Mouse (Mus musculus) embryonic facial prominence, embryonic 12.5 days (tissue): Measurements from ENCODE around the gene Tbx19. TPM values are rescaled to one million over a fixed set of nuclear protein-coding genes. Genes with fewer than 3 reads are reported as not detected.
A peak's percentile ranks its signal among the peaks of the same experiment; 100 is the strongest.

ENCODE experiments used
- ATAC-seq: fragments of 200-750 bp; cut with Nextera tagmentation; 2 replicates; pipeline ENCODE4 v1.8.0; 2017; ENCODE audit not compliant: insufficient number of reproducible peaks, insufficient read depth, low FRiP score, low TSS enrichment
- H3K27ac ChIP-seq: fragments of 300-500 bp; sonication (generic); 2 replicates; pipeline ENCODE4 v1.5.1; 2016; ENCODE audit warnings: mild to moderate bottlenecking
- H3K27me3 ChIP-seq: fragments of 300-500 bp; sonication (generic); 2 replicates; pipeline ENCODE4 v1.6.1; 2016; ENCODE audit warnings: mild to moderate bottlenecking, moderate library complexity
- H3K36me3 ChIP-seq: fragments of 300-500 bp; sonication (generic); 2 replicates; pipeline ENCODE4 v1.6.1; 2016; ENCODE audit warnings: mild to moderate bottlenecking
- H3K4me1 ChIP-seq: fragments of 300-500 bp; sonication (generic); 2 replicates; pipeline ENCODE4 v1.6.1; 2016
- H3K4me2 ChIP-seq: fragments of 300-500 bp; sonication (generic); replicated peaks from 2 replicates; pipeline ENCODE4 v1.6.1; 2016; ENCODE audit warnings: mild to moderate bottlenecking, moderate library complexity
- H3K4me3 ChIP-seq: fragments of 300-500 bp; sonication (generic); 2 replicates; pipeline ENCODE4 v1.5.1; 2016; ENCODE audit warnings: mild to moderate bottlenecking
- H3K9ac ChIP-seq: fragments of 300-500 bp; sonication (generic); 2 replicates; pipeline ENCODE4 v1.6.1; 2016; ENCODE audit warnings: mild to moderate bottlenecking, moderate library complexity
- H3K9me3 ChIP-seq: fragments of 300-500 bp; sonication (generic); 2 replicates; pipeline ENCODE4 v1.6.1; 2016; ENCODE audit warnings: mild to moderate bottlenecking, moderate library complexity
- WGBS: fragments of 180-500 bp; shearing (Covaris S2); methylation state at CpG from one replicate; pipeline ENCODE4 v1.1.7; 2016; 5-methylcytosine and 5-hydroxymethylcytosine counted together
- polyA plus RNA-seq: library from polyadenylated mRNA; unstranded; fragments of >200 nt; fragmentation: Nextera tagmentation; extraction: Ambion mirVana; gene quantifications from 2 replicates; pipeline ENCODE4 v1.2.1, GENCODE M21; 2016

Tbx19 gene
- polyA plus RNA-seq, 1 experiment from 2014 or later = not detected

DNA sequence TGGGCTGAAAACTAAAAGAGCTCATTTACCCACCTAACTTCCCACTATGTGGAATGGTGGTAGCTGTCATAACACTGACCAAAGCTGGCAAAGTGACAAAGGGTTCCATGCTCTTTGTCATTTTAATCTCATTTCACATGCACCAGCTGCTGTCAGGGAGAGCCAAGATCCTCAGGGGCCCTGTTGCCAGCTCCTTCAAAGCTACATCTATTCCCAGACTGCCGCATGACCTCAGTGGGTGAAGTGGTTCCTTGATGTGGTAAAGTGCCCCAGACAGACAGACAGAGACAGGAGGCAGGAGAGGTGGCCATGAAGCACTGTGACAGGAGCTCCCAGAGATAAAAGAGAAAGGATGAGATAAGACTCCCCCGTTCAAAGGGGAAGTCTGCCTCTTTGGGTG, 49.9 kb downstream of the Tbx19 start:
- Histone ChIP-seq H3K4me2 (no peak overlapping the region), H3K4me3 (no peak overlapping the region), H3K9ac (no peak overlapping the region), H3K4me1 (peaks cover 5% of the 10 kb centered on the region), H3K9me3 (no peaks in the 10 kb centered on the region), H3K36me3 (no peaks in the 10 kb centered on the region), H3K27me3 (no peaks in the 10 kb centered on the region), H3K27ac (no peak overlapping the region)
- ATAC-seq = no peak
- whole genome bisulfite sequencing = 75% methylated on average over 2 of the region's 2 CpGs

DNA sequence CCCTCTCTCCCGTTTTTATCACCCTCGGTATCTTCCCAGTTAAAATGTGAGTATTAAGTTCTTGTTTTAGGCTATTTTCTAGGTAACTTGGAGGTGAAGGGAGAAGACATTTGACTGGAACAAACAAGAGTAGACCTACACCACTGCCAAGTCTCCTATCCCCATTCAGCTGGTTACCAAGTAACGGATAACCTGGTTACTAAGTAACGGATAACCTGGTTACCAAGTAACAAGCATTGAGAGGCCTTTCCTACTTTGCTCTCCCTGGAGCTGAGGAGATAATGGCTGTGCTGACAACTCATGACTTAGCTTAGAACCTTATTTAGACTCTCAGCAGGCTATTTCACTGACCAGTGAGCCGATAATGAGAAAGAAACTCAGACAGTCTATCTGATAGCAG, 51.4 kb downstream of the Tbx19 start:
- Histone ChIP-seq H3K9me3 (no peaks in the 10 kb centered on the region), H3K36me3 (no peaks in the 10 kb centered on the region), H3K27ac (no peak overlapping the region), H3K4me2 (no peak overlapping the region), H3K4me3 (no peak overlapping the region), H3K9ac (no peak overlapping the region), H3K27me3 (no peaks in the 10 kb centered on the region), H3K4me1 (no peaks in the 10 kb centered on the region; the same call in 1 of the 2 replicates)
- WGBS = 77% methylated on average over 5 of the region's 5 CpGs
- ATAC-seq = no peak

DNA sequence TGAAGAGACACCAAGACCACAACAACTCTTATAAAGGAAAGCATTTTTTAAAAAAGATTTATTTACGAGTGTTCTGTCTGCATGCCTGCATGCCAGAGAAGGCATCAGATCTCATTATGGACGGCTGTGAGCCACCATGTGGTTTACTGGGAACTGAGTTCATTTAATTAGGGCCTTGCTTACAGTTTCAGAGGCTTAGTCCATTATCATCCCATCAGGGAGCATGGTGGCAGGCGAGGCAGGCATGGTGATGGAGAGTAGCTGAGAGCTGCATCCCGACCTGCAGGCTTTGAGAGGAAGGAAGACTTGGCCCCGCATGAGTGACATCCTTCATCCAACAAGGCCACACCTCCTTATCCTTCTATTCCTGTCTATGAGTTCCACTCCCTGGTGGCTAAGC, 52.1 kb downstream of the Tbx19 start:
- no peaks in the 10 kb centered on the region for H3K9me3 ChIP-seq
- no peak overlapping the region for H3K27ac ChIP-seq
- H3K27me3 ChIP-seq = no peaks in the 10 kb centered on the region
- H3K36me3 ChIP-seq = no peaks in the 10 kb centered on the region
- no peak overlapping the region for H3K9ac ChIP-seq
- no peak overlapping the region for H3K4me3 ChIP-seq
- ATAC-seq = no peak
- WGBS = 53% methylated on average over 5 of the region's 5 CpGs
- no peaks in the 10 kb centered on the region for H3K4me1 ChIP-seq
- no peak overlapping the region for H3K4me2 ChIP-seq

DNA sequence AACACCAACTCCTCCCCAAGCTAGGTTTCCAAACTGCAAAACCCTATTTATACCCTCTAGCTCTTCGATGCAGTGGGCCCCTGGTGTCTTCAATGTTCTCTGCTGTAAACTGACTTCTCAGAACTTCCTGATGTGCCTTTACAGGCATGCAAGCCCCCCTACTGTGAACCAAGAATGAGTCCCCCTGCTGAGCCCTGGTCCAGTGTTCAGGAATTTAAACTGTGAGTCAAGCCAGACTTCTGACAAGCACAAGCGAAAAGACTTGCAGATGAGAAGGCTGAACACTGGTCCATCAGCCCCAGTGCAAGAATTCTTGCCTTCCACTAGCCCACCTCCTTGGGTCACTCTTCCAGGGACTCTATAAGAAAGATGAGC, 54.6 kb downstream of the Tbx19 start:
- H3K9me3 ChIP-seq = no peaks in the 10 kb centered on the region
- no peaks in the 10 kb centered on the region for H3K27me3 ChIP-seq
- 72% methylated on average over 2 of the region's 2 CpGs for WGBS
- no peaks in the 10 kb centered on the region for H3K36me3 ChIP-seq
- no peak overlapping the region for H3K27ac ChIP-seq
- H3K4me2 ChIP-seq = no peak overlapping the region
- H3K4me1 ChIP-seq = no peaks in the 10 kb centered on the region
- H3K4me3 ChIP-seq = no peak overlapping the region
- no peak overlapping the region for H3K9ac ChIP-seq
- no peak for ATAC-seq

DNA sequence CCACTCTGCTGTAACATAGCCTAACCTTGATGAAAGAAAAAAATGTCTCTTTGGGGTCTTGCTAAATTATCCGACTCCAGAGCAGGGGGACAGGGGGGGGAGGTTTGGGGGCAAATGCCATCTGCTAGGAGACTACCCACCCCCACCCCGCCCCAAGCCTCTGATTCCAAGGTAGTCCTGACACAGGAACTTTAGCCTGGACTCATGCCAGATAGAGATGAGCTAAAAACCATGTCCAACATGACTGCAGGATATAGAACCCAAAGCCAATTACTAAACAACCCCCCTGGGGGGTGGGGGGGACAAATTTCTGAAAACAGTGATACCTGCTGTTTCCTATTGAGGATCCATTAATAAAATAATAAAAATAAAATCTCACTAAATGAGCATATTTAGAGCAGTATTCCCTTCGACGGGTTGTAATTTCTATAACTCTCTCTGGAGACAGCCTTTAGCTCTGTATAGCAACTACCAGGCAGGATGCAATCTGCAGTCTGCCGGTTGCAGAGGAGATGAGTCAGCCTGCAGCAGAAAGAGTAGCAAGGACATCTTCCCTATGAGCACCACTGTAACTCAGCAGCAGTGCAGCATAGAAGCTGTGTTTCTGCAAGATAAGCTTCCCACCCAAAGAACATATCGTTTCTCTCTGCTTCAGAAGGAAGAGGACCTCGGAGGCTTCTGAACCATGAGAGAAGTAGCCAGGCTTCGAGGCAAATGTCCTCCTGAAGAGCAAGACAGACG, 55.1 kb downstream of the Tbx19 start:
- no peak for ATAC-seq
- WGBS = 76% methylated on average over 9 of the region's 9 CpGs

DNA sequence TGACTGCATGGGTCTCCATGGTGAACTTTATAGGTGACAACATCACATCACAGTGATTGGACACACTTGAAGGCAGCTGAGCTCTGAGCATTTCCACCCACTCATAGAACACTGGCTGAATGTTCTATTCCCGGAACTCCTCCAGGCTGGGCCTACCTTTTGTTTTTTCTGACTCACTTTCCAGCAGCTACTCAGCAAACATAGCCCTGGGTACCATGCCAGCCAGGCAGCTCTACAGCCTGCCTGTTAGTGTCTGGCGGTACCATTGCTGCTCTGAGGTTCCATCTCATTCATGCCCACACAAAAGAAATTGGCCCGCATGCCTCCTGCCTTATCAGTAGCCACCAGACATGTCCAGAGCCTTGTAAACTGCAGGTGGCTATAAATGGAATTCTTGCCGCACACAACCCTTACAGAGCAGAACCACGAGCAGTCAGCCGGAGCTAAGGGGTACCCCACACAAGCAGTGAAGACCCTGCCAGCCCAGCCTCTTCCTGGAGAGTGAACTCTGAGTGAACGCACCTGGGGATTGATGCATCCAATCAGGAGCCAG, 55.8 kb downstream of the Tbx19 start:
- Histone ChIP-seq H3K4me3 (no peak overlapping the region), H3K4me2 (no peak overlapping the region), H3K9me3 (no peaks in the 10 kb centered on the region), H3K9ac (no peak overlapping the region), H3K36me3 (no peaks in the 10 kb centered on the region), H3K27ac (no peak overlapping the region), H3K4me1 (no peaks in the 10 kb centered on the region), H3K27me3 (no peaks in the 10 kb centered on the region)
- peak; percentile 10; the same call in 1 of the 2 replicates for ATAC-seq
- WGBS = 79% methylated on average over 7 of the region's 7 CpGs

More for the DNA sequence above, 55.1 kb downstream of the Tbx19 start:
- no peak overlapping the region for H3K4me3 ChIP-seq
- no peak overlapping the region for H3K4me2 ChIP-seq
- H3K9me3 ChIP-seq = no peaks in the 10 kb centered on the region
- H3K4me1 ChIP-seq = no peaks in the 10 kb centered on the region
- H3K9ac ChIP-seq = no peak overlapping the region
- H3K27ac ChIP-seq = no peak overlapping the region
- no peaks in the 10 kb centered on the region for H3K27me3 ChIP-seq
- no peaks in the 10 kb centered on the region for H3K36me3 ChIP-seq

DNA sequence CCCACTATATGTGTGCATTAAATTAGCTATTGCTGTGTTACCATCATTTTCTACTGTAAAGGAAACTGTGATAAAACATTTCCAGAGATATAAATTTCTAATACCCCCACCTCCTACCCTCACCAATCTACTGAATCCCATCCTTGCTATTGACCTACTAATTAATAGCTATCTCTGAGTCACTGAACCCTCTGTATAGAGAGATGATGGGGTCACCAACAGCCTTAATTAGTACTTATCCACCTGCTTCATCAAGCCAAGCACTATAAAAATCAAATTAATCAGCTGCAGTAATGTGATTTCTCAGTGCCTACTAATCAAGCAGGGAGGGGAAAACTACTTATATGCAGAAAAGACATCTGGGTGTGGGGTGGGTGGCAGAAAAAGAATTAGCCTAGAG, 61.0 kb downstream of the Tbx19 start:
- ATAC-seq = no peak
- Histone ChIP-seq H3K4me2 (no peak overlapping the region), H3K4me3 (no peak overlapping the region), H3K4me1 (peaks cover 6% of the 10 kb centered on the region), H3K9ac (no peak overlapping the region), H3K9me3 (no peaks in the 10 kb centered on the region), H3K27ac (no peak overlapping the region), H3K27me3 (no peaks in the 10 kb centered on the region), H3K36me3 (no peaks in the 10 kb centered on the region)

DNA sequence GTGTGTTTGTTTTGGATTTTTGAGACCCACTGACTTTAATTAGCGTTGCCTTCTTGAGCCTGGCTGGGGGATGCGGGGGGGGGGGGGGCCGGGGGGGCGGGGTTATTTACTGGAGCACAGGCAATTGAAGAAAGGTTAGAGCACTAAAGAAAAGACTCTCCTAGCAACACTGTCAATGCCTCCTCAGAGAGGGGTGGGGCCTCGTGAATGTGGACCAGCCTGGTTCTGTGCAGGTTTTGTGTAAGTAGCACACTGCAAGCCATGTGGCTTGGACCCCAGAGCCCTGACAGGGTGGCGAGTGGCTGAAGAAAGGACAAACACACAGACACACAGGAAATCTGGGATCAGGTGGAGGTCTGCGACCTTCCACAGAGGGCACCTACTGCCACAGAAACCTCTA, 65.7 kb downstream of the Tbx19 start:
- no peak overlapping the region for H3K9ac ChIP-seq

DNA sequence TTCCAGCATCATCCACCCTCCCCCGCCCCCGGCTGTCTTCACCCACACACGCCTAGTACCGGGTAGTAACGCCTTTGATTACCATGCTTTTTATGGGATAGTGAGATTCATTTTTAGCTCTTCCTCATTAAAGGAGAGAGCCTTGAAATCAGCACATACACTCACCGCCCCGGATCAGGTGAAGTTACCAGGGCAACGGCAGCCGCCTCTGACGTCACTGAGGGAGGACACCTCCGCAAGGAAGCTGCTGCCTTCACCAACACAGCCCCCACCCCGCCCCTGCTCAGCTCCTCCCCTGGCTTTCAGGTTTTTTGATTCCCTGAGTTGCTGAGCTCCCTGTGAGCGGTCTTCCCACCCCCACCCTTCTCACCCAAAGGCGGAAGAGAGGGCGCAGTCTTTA, 68.9 kb downstream of the Tbx19 start:
- ATAC-seq = peak; percentile 59; the same call in 1 of the 2 replicates
- Histone ChIP-seq H3K4me1 (peaks cover 6% of the 10 kb centered on the region), H3K36me3 (no peaks in the 10 kb centered on the region), H3K9ac (no peak overlapping the region), H3K27me3 (no peaks in the 10 kb centered on the region), H3K4me3 (peak overlapping the region; percentile 14), H3K27ac (no peak overlapping the region), H3K4me2 (peak overlapping the region; percentile 43), H3K9me3 (no peaks in the 10 kb centered on the region)
- WGBS = 9% methylated on average over 15 of the region's 15 CpGs

More for the DNA sequence above, 65.7 kb downstream of the Tbx19 start:
- no peak for ATAC-seq
- no peak overlapping the region for H3K27ac ChIP-seq
- no peaks in the 10 kb centered on the region for H3K36me3 ChIP-seq
- peaks cover 6% of the 10 kb centered on the region for H3K4me1 ChIP-seq
- H3K9me3 ChIP-seq = no peaks in the 10 kb centered on the region
- WGBS = 25% methylated on average over 7 of the region's 7 CpGs
- no peaks in the 10 kb centered on the region for H3K27me3 ChIP-seq
- H3K4me3 ChIP-seq = no peak overlapping the region
- no peak overlapping the region for H3K4me2 ChIP-seq

DNA sequence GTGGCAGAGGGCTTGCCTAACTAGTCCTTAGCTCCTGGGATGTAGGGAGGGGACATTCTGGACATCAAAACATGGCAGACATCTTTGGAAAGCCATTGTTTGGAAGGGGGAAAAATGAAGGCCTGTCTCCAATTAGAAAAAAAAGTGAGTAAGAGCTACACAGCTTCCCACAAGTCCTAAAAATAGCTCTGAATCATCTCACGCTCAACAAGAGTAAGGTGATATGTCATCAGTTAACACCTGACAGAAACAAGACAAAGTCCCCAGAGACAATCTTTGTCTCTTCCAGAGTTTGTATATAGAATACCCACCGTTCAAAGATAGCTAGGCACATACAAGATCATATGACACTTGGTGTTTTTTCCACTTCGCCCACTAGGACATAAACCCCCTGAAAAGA, 71.0 kb downstream of the Tbx19 start:
- no peak overlapping the region for H3K9ac ChIP-seq

More for the DNA sequence above, 71.0 kb downstream of the Tbx19 start:
- ATAC-seq = no peak
- Histone ChIP-seq H3K4me3 (no peak overlapping the region), H3K36me3 (no peaks in the 10 kb centered on the region), H3K27me3 (no peaks in the 10 kb centered on the region), H3K4me2 (no peak overlapping the region), H3K9me3 (no peaks in the 10 kb centered on the region), H3K27ac (no peak overlapping the region), H3K4me1 (no peaks in the 10 kb centered on the region; the same call in 1 of the 2 replicates)
- 63% methylated on average over 3 of the region's 3 CpGs for WGBS
